Mouse (Mus musculus): Measurements from ENCODE around the gene Zmynd8.

GRCm38 (mm10) chr2:165860447-165860846 is 38.4 kb downstream of the Zmynd8 start:
- TF ChIP-seq CTCF (IDR thresholded peaks at IDR 0.05; ENCODE audit: control insufficient read depth, insufficient read depth, insufficient replicate concordance, low read depth, low read length): no peak
- TF ChIP-seq POLR2A (IDR thresholded peaks at IDR 0.05; ENCODE audit: control insufficient read depth, low read depth, low read length): no peak
